Mouse (Mus musculus) neural tube, embryonic 11.5 days (tissue): ENCODE data around the gene Nop2. TPM values are rescaled to one million over a fixed set of nuclear protein-coding genes. Genes with fewer than 3 reads are reported as not detected.
A peak's percentile ranks its signal among the peaks of the same experiment; 100 is the strongest.

Source experiments
- ATAC-seq: fragments of 200-750 bp; cut with Nextera tagmentation; 2 replicates; pipeline ENCODE4 v1.8.0; 2017; ENCODE audit warnings: moderate number of reproducible peaks, mild to moderate bottlenecking, moderate TSS enrichment, moderate library complexity; ENCODE audit not compliant: insufficient read depth, low FRiP score, low TSS enrichment
- DNase-seq: peaks from one replicate; pipeline ENCODE4 v3.0.0-alpha.2; 2015; ENCODE audit warnings: low spot score
- H3K27ac ChIP-seq: fragments of 300-500 bp; sonication (generic); 2 replicates; pipeline ENCODE4 v1.5.1; 2014; ENCODE audit warnings: low read depth, mild to moderate bottlenecking, low read length
- H3K27me3 ChIP-seq: fragments of 300-500 bp; sonication (generic); 2 replicates; pipeline ENCODE4 v1.6.1; 2014; ENCODE audit warnings: mild to moderate bottlenecking, low read length, mixed read lengths; ENCODE audit not compliant: control insufficient read depth, insufficient read depth
- H3K36me3 ChIP-seq: fragments of 300-500 bp; sonication (generic); 2 replicates; pipeline ENCODE4 v1.6.1; 2014; ENCODE audit warnings: mild to moderate bottlenecking, low read length, moderate library complexity, mixed read lengths; ENCODE audit not compliant: control insufficient read depth, insufficient read depth
- H3K4me1 ChIP-seq: fragments of 300-500 bp; sonication (generic); 2 replicates; pipeline ENCODE4 v1.6.1; 2014; ENCODE audit warnings: low read length, mixed read lengths; ENCODE audit not compliant: control insufficient read depth, insufficient read depth
- H3K4me2 ChIP-seq: fragments of 300-500 bp; sonication (generic); 2 replicates; pipeline ENCODE4 v1.6.1; 2014; ENCODE audit warnings: low read depth, mild to moderate bottlenecking, moderate library complexity
- H3K4me3 ChIP-seq: fragments of 300-500 bp; sonication (generic); 2 replicates; pipeline ENCODE4 v1.5.1; 2014; ENCODE audit warnings: low read depth, low read length
- H3K9ac ChIP-seq: fragments of 300-500 bp; sonication (generic); 2 replicates; pipeline ENCODE4 v1.6.1; 2014; ENCODE audit warnings: mild to moderate bottlenecking, low read length
- H3K9me3 ChIP-seq: fragments of 300-500 bp; sonication (generic); 2 replicates; pipeline ENCODE4 v1.6.1; 2016; ENCODE audit warnings: low read length; ENCODE audit not compliant: control insufficient read depth
- WGBS: fragments of 180-500 bp; shearing (Covaris S2); extraction: QIAGEN DNeasy Blood & Tissue Kit; methylation state at CpG from one replicate; pipeline ENCODE4 v1.1.7; 2014; 5-methylcytosine and 5-hydroxymethylcytosine counted together
- polyA plus RNA-seq: library from polyadenylated mRNA; unstranded; fragments of >200 nt; fragmentation: Nextera tagmentation; extraction: Ambion mirVana; gene quantifications from 2 replicates; pipeline ENCODE4 v1.2.1, GENCODE M21; 2014

Nop2 gene
- polyA plus RNA-seq, 1 experiment from 2014 or later: 63.4 TPM

DNA sequence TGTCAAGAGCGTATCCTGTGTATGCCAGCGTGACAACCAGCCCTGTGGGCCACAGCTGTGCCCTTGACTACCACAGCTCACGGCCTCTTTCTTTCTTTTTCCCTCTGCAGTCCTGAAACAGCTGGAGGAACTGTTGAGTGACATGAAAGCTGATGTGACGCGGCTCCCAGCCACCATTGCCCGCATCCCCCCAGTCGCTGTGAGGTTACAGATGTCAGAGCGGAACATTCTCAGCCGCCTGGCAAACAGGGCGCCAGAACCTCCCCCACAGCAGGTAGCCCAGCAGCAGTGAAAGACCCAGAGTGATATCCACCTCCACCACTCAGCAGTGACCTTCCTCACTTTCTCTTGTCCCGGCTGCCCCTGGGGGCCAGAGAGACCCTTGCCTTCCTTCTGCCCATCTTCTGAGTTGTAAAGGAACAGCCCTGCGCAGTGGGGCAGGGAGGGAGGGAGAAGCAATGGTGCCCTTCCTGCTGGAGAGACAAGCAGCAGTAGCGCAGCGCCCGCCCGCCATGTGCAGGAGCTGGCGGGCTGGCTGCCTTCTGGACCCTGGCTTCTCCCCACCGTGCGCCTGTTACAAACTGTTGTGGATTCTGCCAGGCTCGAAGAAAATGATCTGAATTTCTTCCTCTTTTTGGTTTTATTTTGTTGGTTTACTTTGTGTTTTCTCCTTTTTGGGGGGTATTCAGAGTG lies 1.9 kb upstream of the Nop2 start:
- H3K27ac ChIP-seq: no peak overlapping the region
- H3K27me3 ChIP-seq: no peaks in the 10 kb centered on the region
- H3K9me3 ChIP-seq: no peaks in the 10 kb centered on the region
- ATAC-seq (no peak), DNase-seq (no peak)
- H3K4me3 ChIP-seq: no peak overlapping the region
- 88% methylated on average over 20 of the region's 20 CpGs for WGBS
- H3K9ac ChIP-seq: no peak overlapping the region
- peaks cover 7% of the 10 kb centered on the region for H3K4me1 ChIP-seq
- H3K36me3 ChIP-seq: peaks cover 24% of the 10 kb centered on the region
- H3K4me2 ChIP-seq: no peak overlapping the region

DNA sequence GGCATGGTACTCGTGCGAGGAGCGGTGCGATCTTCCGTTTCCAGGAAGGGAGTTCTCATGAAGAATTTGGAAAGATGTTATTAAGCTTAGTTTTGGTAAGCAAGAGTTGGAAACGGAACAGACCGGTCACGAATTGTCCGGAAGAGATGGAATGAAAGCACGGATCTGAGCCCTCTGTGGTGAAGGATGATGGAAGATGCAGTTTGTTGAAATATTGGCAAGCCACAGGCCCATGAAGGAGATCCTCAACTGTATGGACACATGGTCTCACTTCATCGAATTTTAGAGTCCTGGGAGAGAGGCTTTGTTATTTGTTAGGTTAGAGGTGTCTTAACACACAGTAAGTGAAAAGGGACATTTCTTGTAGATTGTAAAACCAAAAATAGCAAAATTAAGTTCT lies 761 bp downstream of the Nop2 start:
- H3K27ac ChIP-seq: no peak overlapping the region

DNA sequence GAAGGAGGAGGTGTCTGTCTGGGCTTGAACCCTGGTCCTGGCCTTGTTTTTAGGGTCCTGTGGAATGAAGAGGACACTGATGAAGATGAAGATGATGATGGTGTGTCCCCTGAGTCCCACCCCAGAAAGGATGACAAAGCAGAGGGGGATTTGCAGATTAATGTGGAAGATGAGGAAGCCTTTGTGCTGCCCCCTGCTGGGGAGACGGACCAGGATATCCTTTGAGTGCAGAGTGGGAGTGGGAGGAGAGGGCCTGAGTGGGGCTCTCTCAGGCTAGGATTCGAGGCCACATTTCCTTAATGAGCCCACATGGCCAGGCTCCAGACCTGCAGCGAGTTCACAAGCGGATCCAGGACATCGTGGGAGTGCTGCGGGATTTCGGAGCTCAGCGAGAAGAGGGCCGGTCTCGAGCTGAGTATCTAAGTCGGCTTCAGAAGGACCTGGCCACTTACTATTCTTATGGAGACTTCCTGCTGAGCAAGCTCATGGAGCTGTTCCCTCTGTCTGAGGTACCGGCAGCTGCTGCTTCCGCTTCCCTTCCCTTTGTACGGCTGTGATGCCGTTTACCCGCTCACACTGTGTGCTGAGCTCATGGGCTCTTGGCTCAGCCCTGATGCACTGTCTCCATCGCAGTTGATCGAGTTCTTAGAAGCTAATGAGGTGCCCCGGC lies 5.4 kb downstream of the Nop2 start:
- DNase-seq: no peak
- Histone ChIP-seq H3K4me1 (peaks cover 3% of the 10 kb centered on the region; the same call in 1 of the 2 replicates), H3K9me3 (no peaks in the 10 kb centered on the region), H3K9ac (no peak overlapping the region), H3K27ac (no peak overlapping the region), H3K27me3 (no peaks in the 10 kb centered on the region), H3K36me3 (peaks cover 39% of the 10 kb centered on the region), H3K4me3 (no peak overlapping the region), H3K4me2 (no peak overlapping the region)
- ATAC-seq: no peak
- 92% methylated on average over 19 of the region's 19 CpGs for WGBS

More for the DNA sequence above, 761 bp downstream of the Nop2 start:
- H3K36me3 ChIP-seq: peaks cover 22% of the 10 kb centered on the region
- WGBS: 8% methylated on average over 11 of the region's 11 CpGs
- DNase-seq (no peak), ATAC-seq (no peak)
- peak overlapping the region; percentile 80 for H3K9ac ChIP-seq
- H3K4me3 ChIP-seq: peak overlapping the region; percentile 90
- peaks cover 7% of the 10 kb centered on the region for H3K4me1 ChIP-seq
- H3K4me2 ChIP-seq: peak overlapping the region; percentile 84
- H3K27me3 ChIP-seq: no peaks in the 10 kb centered on the region
- H3K9me3 ChIP-seq: no peaks in the 10 kb centered on the region

- ATAC-seq (no peak), DNase-seq (no peak)
- Histone ChIP-seq H3K4me2 (no peak overlapping the region), H3K4me3 (no peak overlapping the region), H3K27ac (no peak overlapping the region), H3K9me3 (no peaks in the 10 kb centered on the region), H3K27me3 (no peaks in the 10 kb centered on the region), H3K9ac (no peak overlapping the region), H3K36me3 (peaks cover 41% of the 10 kb centered on the region), H3K4me1 (peaks cover 3% of the 10 kb centered on the region; the same call in 1 of the 2 replicates)
- WGBS: 94% methylated on average over 7 of the region's 7 CpGs
Observed at GRCm38 (mm10) chr6:125139747-125140146, 8.0 kb downstream of the Nop2 start.

DNA sequence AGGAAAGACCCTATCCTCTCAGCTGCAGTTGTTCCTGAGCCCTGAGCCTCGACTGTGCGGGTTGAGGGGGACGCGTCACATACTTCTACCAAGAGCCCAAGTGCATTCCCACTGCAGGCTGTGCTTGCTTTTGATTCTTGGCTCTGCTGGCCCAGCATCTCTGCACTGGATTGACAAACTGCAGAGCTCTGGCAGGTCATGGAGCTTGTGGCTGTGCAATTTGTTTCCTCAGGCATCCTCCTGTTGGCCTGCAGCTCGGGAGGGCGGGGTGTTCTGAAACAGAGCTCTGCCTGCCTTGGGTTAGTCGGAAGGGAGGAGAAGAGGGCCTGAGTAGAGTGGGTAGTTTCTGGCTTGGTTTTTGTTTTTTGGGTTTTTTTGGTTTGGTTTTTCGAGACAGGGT lies 10.7 kb downstream of the Nop2 start:
- WGBS: 91% methylated on average over 8 of the region's 8 CpGs

DNA sequence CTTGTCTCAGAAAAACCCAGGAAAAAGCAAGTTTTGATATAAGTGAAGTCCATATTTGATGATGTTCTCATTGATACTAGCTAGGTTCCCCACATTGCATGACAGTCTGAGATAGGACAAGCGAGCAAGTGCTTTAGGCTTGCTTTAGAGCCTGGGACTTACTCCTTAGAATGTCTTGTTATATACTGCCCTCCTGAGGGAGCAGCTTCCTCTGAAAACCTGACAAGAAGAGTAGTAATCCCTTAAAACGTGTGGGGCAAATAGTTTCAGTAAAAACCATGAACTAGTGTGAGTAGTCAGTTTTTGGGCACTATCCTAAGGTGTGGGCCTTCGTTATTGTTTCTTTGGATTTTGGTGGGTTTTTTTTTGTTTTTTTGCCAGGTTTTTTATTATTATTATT lies 11.4 kb downstream of the Nop2 start:
- H3K4me2 ChIP-seq: no peak overlapping the region
- DNase-seq (no peak), ATAC-seq (no peak)
- H3K36me3 ChIP-seq: peaks cover 28% of the 10 kb centered on the region
- H3K27me3 ChIP-seq: no peaks in the 10 kb centered on the region
- no peak overlapping the region for H3K9ac ChIP-seq
- H3K4me3 ChIP-seq: no peak overlapping the region
- H3K9me3 ChIP-seq: no peaks in the 10 kb centered on the region
- WGBS: 87% methylated on average over 3 of the region's 3 CpGs
- peaks cover 27% of the 10 kb centered on the region for H3K4me1 ChIP-seq
- H3K27ac ChIP-seq: no peak overlapping the region

More for the DNA sequence above, 10.7 kb downstream of the Nop2 start:
- H3K9me3 ChIP-seq: no peaks in the 10 kb centered on the region
- H3K27ac ChIP-seq: no peak overlapping the region
- peaks cover 25% of the 10 kb centered on the region for H3K4me1 ChIP-seq
- DNase-seq (no peak), ATAC-seq (no peak)
- no peak overlapping the region for H3K9ac ChIP-seq
- H3K4me3 ChIP-seq: no peak overlapping the region
- no peak overlapping the region for H3K4me2 ChIP-seq
- no peaks in the 10 kb centered on the region for H3K27me3 ChIP-seq
- H3K36me3 ChIP-seq: peaks cover 31% of the 10 kb centered on the region

- H3K27ac ChIP-seq: no peak overlapping the region
- H3K27me3 ChIP-seq: no peaks in the 10 kb centered on the region
- WGBS: 85% methylated on average over 9 of the region's 9 CpGs
- no peak overlapping the region for H3K4me2 ChIP-seq
- no peaks in the 10 kb centered on the region for H3K9me3 ChIP-seq
- no peak for ATAC-seq
- H3K4me3 ChIP-seq: no peak overlapping the region
- peaks cover 33% of the 10 kb centered on the region for H3K4me1 ChIP-seq
- no peak overlapping the region for H3K9ac ChIP-seq
- H3K36me3 ChIP-seq: peaks cover 30% of the 10 kb centered on the region
- no peak for DNase-seq
Observed at GRCm38 (mm10) chr6:125143904-125144303, 12.2 kb downstream of the Nop2 start.

DNA sequence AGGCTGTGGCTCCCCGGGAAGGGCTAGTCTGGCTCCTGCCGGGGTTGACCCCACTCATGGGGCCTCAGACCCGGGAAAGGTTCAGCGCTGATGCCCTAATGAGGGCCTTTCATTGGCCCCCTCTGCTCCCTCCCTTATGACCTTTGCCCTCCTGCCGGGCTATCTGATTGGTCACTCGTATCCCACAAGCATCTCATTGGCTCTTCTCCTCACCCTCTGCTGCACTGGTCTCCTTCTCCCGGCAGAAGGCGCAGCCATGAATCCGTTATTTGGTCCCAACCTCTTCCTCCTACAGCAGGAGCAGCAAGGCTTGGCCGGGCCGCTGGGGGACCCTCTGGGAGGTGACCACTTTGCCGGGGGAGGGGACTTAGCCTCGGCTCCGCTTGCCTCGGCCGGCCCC lies 13.3 kb downstream of the Nop2 start, which contains the start of gene Iffo1:
TSS of gene Iffo1 (plus strand) at position 241 of the 400 bp plus-strand sequence.
- DNase-seq (peak; percentile 91), ATAC-seq (peak; percentile 96)
- peak within 1 kb of the TSS; percentile 96 for H3K27ac ChIP-seq
- peaks cover 35% of the 10 kb centered on the region for H3K4me1 ChIP-seq
- no peaks in the 10 kb centered on the region for H3K27me3 ChIP-seq
- H3K9me3 ChIP-seq: no peaks in the 10 kb centered on the region
- WGBS: under 1% methylated on average over 16 of the region's 16 CpGs
- H3K4me3 ChIP-seq: peak within 1 kb of the TSS; percentile 86
- H3K9ac ChIP-seq: peak within 1 kb of the TSS; percentile 91
- peaks cover 22% of the 10 kb centered on the region for H3K36me3 ChIP-seq
- peak within 1 kb of the TSS; percentile 86 for H3K4me2 ChIP-seq
